Mouse (Mus musculus) forebrain, embryonic 16.5 days (tissue): ENCODE measurements around the gene Srpx. TPM values are rescaled to one million over a fixed set of nuclear protein-coding genes. Genes with fewer than 3 reads are reported as not detected.
A peak's percentile ranks its signal among the peaks of the same experiment; 100 is the strongest.

Experiments used
- ATAC-seq: fragments of 200-750 bp; cut with Nextera tagmentation; 2 replicates; pipeline ENCODE4 v1.8.0; 2017; ENCODE audit warnings: mild to moderate bottlenecking, moderate library complexity
- H3K27ac ChIP-seq: fragments of 300-500 bp; sonication (generic); 2 replicates; pipeline ENCODE4 v1.5.1; 2014; ENCODE audit warnings: low read length, control low read depth
- H3K27me3 ChIP-seq: fragments of 300-500 bp; sonication (generic); replicated peaks from 2 replicates; pipeline ENCODE4 v1.6.1; 2014; ENCODE audit warnings: low read length; ENCODE audit not compliant: control insufficient read depth, insufficient read depth
- H3K36me3 ChIP-seq: fragments of 300-500 bp; sonication (generic); 2 replicates; pipeline ENCODE4 v1.6.1; 2014; ENCODE audit not compliant: control insufficient read depth, insufficient read depth
- H3K4me1 ChIP-seq: fragments of 300-500 bp; sonication (generic); replicated peaks from 2 replicates; pipeline ENCODE4 v1.6.1; 2014; ENCODE audit warnings: low read length; ENCODE audit not compliant: control insufficient read depth, insufficient read depth
- H3K4me2 ChIP-seq: fragments of 300-500 bp; sonication (generic); 2 replicates; pipeline ENCODE4 v1.6.1; 2014; ENCODE audit warnings: mild to moderate bottlenecking, low read length, control low read depth
- H3K4me3 ChIP-seq: fragments of 300-500 bp; sonication (generic); replicated peaks from 2 replicates; pipeline ENCODE4 v1.5.1; 2014; ENCODE audit warnings: mild to moderate bottlenecking, low read length, control low read depth
- H3K9ac ChIP-seq: fragments of 300-500 bp; sonication (generic); replicated peaks from 2 replicates; pipeline ENCODE4 v1.6.1; 2014; ENCODE audit warnings: low read depth, low read length, control low read depth
- H3K9me3 ChIP-seq: fragments of 300-500 bp; sonication (generic); 2 replicates; pipeline ENCODE4 v1.6.1; 2016; ENCODE audit warnings: low read length; ENCODE audit not compliant: control insufficient read depth
- WGBS: fragments of 180-500 bp; shearing (Covaris S2); extraction: QIAGEN DNeasy Blood & Tissue Kit; methylation state at CpG from one replicate; pipeline ENCODE4 v1.1.7; 2014; 5-methylcytosine and 5-hydroxymethylcytosine counted together
- polyA plus RNA-seq: library from polyadenylated mRNA; unstranded; fragments of >200 nt; fragmentation: Nextera tagmentation; extraction: Ambion mirVana; gene quantifications from 2 replicates; pipeline ENCODE4 v1.2.1, GENCODE M21; 2015

The Srpx gene
- polyA plus RNA-seq, 1 experiment from 2014 or later, result 3.4 TPM

DNA sequence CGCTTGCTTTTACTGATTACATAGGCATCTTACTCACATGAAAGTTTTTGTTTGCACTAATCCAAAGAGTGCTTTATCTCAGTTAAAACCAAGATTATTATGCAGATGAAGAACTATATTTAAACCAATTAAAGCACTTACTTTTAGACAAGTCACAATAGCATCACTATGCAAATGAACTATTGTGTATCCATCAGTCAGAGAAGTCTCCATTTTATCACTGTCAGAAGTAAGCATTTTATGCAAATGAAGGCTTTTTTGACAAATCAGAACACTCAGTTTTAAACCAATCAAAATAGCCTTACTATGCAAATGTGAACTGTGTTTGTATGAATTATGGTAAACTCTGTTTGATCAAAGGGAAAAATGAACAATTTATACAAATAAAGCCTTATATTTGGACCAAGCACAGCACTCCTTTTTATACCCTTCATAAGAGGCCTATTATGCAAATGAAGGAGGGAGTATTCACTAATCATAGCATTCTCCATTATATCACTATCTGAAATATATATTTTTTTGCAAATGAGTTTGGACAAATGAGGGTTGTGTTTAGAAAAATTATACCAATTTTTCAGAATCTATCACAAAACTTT lies 109.7 kb downstream of the Srpx start:
- ATAC-seq, result peak; percentile 75
- Histone ChIP-seq H3K4me1 (no peaks in the 10 kb centered on the region), H3K4me3 (no peak overlapping the region), H3K27me3 (no peaks in the 10 kb centered on the region), H3K4me2 (no peak overlapping the region), H3K27ac (no peak overlapping the region), H3K9ac (no peak overlapping the region), H3K36me3 (no peaks in the 10 kb centered on the region), H3K9me3 (no peaks in the 10 kb centered on the region)
- 62% methylated on average over 1 of the region's 1 CpGs for WGBS

DNA sequence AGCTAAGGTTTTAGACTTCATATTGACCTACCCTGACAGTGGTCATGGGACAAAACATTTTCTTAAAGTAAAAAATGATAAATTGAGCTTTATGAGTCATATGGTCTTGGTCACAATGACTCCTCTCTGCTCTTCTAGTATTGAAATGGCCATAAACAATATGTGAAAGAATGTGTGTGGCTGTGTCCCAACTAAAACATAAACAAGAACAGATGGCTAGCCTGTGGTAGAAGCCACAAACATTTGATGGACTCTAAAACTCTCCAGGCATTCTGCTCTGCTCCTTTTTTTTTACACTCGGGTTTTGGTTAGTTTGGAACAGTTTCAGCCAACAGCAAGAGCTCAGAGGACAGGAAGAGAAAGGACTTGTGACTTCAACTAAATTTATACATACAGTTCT lies 111.6 kb downstream of the Srpx start:
- WGBS, result 44% methylated on average over 1 of the region's 1 CpGs
- Histone ChIP-seq H3K9ac (no peak overlapping the region), H3K9me3 (no peaks in the 10 kb centered on the region), H3K27me3 (no peaks in the 10 kb centered on the region), H3K4me3 (no peak overlapping the region), H3K4me2 (no peak overlapping the region), H3K4me1 (no peaks in the 10 kb centered on the region), H3K36me3 (no peaks in the 10 kb centered on the region), H3K27ac (no peak overlapping the region)
- ATAC-seq, result no peak

DNA sequence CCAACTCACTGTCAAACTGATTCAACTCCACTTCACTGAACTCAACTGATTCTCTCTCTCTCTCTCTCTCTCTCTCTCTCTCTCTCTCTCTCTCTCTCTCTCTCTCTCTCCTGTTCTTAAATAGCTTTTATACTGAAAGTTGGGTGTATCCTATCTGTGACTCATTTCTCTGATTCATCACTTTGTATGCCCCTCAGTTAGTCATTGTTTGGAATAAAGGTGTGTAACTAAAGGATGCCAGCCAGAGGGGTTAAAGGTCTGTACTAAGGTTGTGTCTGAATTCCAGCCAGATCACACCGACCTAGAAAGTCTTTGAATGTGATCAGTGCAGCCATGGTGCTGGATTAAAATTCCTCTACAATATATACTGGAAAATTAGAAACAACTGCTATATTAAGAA lies 116.8 kb downstream of the Srpx start:
- Histone ChIP-seq H3K36me3 (no peaks in the 10 kb centered on the region), H3K4me1 (no peaks in the 10 kb centered on the region), H3K4me2 (no peak overlapping the region), H3K9ac (no peak overlapping the region), H3K9me3 (no peaks in the 10 kb centered on the region), H3K4me3 (no peak overlapping the region), H3K27me3 (no peaks in the 10 kb centered on the region), H3K27ac (no peak overlapping the region)
- no peak for ATAC-seq
- WGBS, result 76% methylated on average over 1 of the region's 1 CpGs

Other genes with a start within 250 kb of the Srpx start
- gene Sytl5, start 232.1 kb downstream of the Srpx start, polyA plus RNA-seq, result 0.84 and 1.4 TPM in 2 replicates
- gene Rpgr, start 99.2 kb upstream of the Srpx start, polyA plus RNA-seq, result 42.1 and 42.7 TPM in 2 replicates
- gene Otc, start 134.6 kb upstream of the Srpx start, polyA plus RNA-seq, result not detected in 2 replicates